Mouse (Mus musculus): ENCODE measurements at regions not wholly inside any gene's neighbourhood (a gene's known extent, or its start where the extent isn't known, plus 50 kb on each side); places are given as distances from the start of the nearest gene placed in this dataset.

GRCm38 (mm10) chr6:148595009-148595770, 151.0 kb upstream of the Tmtc1 start:
- Histone ChIP-seq H3K36me3 (replicated peaks in 1 of 2; ENCODE audit: control insufficient read depth in 1 of 2, insufficient read depth in 1 of 2, low read length in 1 of 2) (no peaks in the 10 kb centered on the region), H3K27ac (ENCODE audit: insufficient read depth, low read depth) (no peak overlapping the region), H3K9me3 (replicated peaks; ENCODE audit: low read length) (no peaks in the 10 kb centered on the region), H3K4me2 (ENCODE audit: insufficient read depth, low read depth, poor library complexity, severe bottlenecking) (no peak overlapping the region), H3K4me1 (ENCODE audit: control insufficient read depth in 1 of 2, insufficient read depth in 2 of 2) (no peaks in the 10 kb centered on the region), H3K79me2 (replicated peaks; ENCODE audit: control insufficient read depth, extremely low read depth, insufficient read depth, poor library complexity, severe bottlenecking) (no peaks in the 10 kb centered on the region), H3K27me3 (replicated peaks) (no peaks in the 10 kb centered on the region), H3K9ac (ENCODE audit: insufficient read depth, low read depth) (no peak overlapping the region), H3K4me3 (replicated peaks in 1 of 3; ENCODE audit: low read depth in 2 of 3, low read length in 2 of 3, poor library complexity in 1 of 3) (no peak overlapping the region)
- dilution Hi-C loops (cut with MboI; ENCODE audit: extremely low pct_ligation_motif_present, extremely low pct_unique_long_range_greater_than_20kb, low sequenced_read_pairs) = no loop called here
- DNase-seq (ENCODE audit: extremely low read depth) = no peak
- no peak for TF ChIP-seq NELFE (IDR thresholded peaks at IDR 0.05; ENCODE audit: low read depth, low read length)
- TF ChIP-seq CTCF (conservative IDR thresholded peaks at IDR 0.05 in 1 of 2, IDR thresholded peaks at IDR 0.05 in 1 of 2; ENCODE audit: low read depth in 2 of 2, low read length in 2 of 2) = no peak
- TF ChIP-seq JUND (conservative IDR thresholded peaks at IDR 0.05; ENCODE audit: low read depth, low read length) = no peak
- no peak for TF ChIP-seq TCF12 (IDR thresholded peaks at IDR 0.05; ENCODE audit: low read depth, low read length)
- TF ChIP-seq USF1 (IDR thresholded peaks at IDR 0.05; ENCODE audit: low read depth, low read length) = no peak
- TF ChIP-seq UBTF (IDR thresholded peaks at IDR 0.05; ENCODE audit: low read depth, low read length) = no peak
- no peak for TF ChIP-seq BHLHE40 (IDR thresholded peaks at IDR 0.05; ENCODE audit: low read depth, low read length)
- no peak for TF ChIP-seq ZC3H11A (IDR thresholded peaks at IDR 0.05; ENCODE audit: low read depth, low read length)
- TF ChIP-seq CHD1 (IDR thresholded peaks at IDR 0.05; ENCODE audit: low read depth, low read length) = no peak
- no peak for TF ChIP-seq MAX (IDR thresholded peaks at IDR 0.05; ENCODE audit: low read length)
- TF ChIP-seq CHD2 (IDR thresholded peaks at IDR 0.05; ENCODE audit: low read length) = no peak
- no peak for TF ChIP-seq ELF1 (IDR thresholded peaks at IDR 0.05; ENCODE audit: low read depth, low read length)
- no peak for TF ChIP-seq PAX5 (IDR thresholded peaks at IDR 0.05; ENCODE audit: low read length)
- TF ChIP-seq SIN3A (IDR thresholded peaks at IDR 0.05; ENCODE audit: low read length) = no peak
- TF ChIP-seq E2F4 (IDR thresholded peaks at IDR 0.05; ENCODE audit: insufficient replicate concordance, low read depth, low read length) = no peak
- TF ChIP-seq EP300 (IDR thresholded peaks at IDR 0.05; ENCODE audit: low read length) = no peak
- no peak for TF ChIP-seq MAZ (IDR thresholded peaks at IDR 0.05; ENCODE audit: low read depth, low read length)
- no peak for TF ChIP-seq KAT2A (IDR thresholded peaks at IDR 0.05; ENCODE audit: insufficient replicate concordance, low read length)
- TF ChIP-seq MAFK (IDR thresholded peaks at IDR 0.05; ENCODE audit: insufficient replicate concordance, low read length) = no peak
- TF ChIP-seq SMC3 (IDR thresholded peaks at IDR 0.05; ENCODE audit: low read depth, low read length) = no peak
- in situ Hi-C loops (cut with MboI; ENCODE audit: low pct_ligation_motif_present, low pct_unique_long_range_greater_than_20kb, low sequenced_read_pairs) = no loop called here

- dilution Hi-C loops (cut with MboI; ENCODE audit: extremely low pct_ligation_motif_present, extremely low pct_unique_long_range_greater_than_20kb, low sequenced_read_pairs) (no loop called here), in situ Hi-C loops (cut with MboI; ENCODE audit: low pct_ligation_motif_present, low pct_unique_long_range_greater_than_20kb, low sequenced_read_pairs) (no loop called here)
- no peak overlapping the region for H3K4me2 ChIP-seq (ENCODE audit: insufficient read depth, low read depth, poor library complexity, severe bottlenecking)
- no peaks in the 10 kb centered on the region for H3K36me3 ChIP-seq (replicated peaks in 1 of 2; ENCODE audit: control insufficient read depth in 1 of 2, insufficient read depth in 1 of 2, low read length in 1 of 2)
- no peak overlapping the region for H3K27ac ChIP-seq (ENCODE audit: insufficient read depth, low read depth)
- TF ChIP-seq ELF1 (IDR thresholded peaks at IDR 0.05; ENCODE audit: low read depth, low read length) = no peak
- TF ChIP-seq CTCF (conservative IDR thresholded peaks at IDR 0.05 in 1 of 2, IDR thresholded peaks at IDR 0.05 in 1 of 2; ENCODE audit: low read depth in 2 of 2, low read length in 2 of 2) = no peak
- no peak for TF ChIP-seq TBP (conservative IDR thresholded peaks at IDR 0.05; ENCODE audit: low read depth, low read length)
- no peak for TF ChIP-seq CHD1 (IDR thresholded peaks at IDR 0.05; ENCODE audit: low read depth, low read length)
- TF ChIP-seq ZC3H11A (IDR thresholded peaks at IDR 0.05; ENCODE audit: low read depth, low read length) = no peak
- no peak for TF ChIP-seq GABPA (IDR thresholded peaks at IDR 0.05; ENCODE audit: insufficient replicate concordance, low read depth, low read length)
- DNase-seq (ENCODE audit: extremely low read depth) = no peak
- no peaks in the 10 kb centered on the region for H3K4me1 ChIP-seq (ENCODE audit: control insufficient read depth in 1 of 2, insufficient read depth in 2 of 2)
- no peaks in the 10 kb centered on the region for H3K27me3 ChIP-seq (replicated peaks)
- H3K9me3 ChIP-seq (replicated peaks; ENCODE audit: low read length) = no peaks in the 10 kb centered on the region
- no peaks in the 10 kb centered on the region for H3K79me2 ChIP-seq (replicated peaks; ENCODE audit: control insufficient read depth, extremely low read depth, insufficient read depth, poor library complexity, severe bottlenecking)
- no peak overlapping the region for H3K4me3 ChIP-seq (replicated peaks in 1 of 3; ENCODE audit: low read depth in 2 of 3, low read length in 2 of 3, poor library complexity in 1 of 3)
- no peak overlapping the region for H3K9ac ChIP-seq (ENCODE audit: insufficient read depth, low read depth)
These were observed 144.8 kb upstream of the Tmtc1 start for GRCm38 (mm10) chr6:148588971-148589370.
